Mouse (Mus musculus) lung, postnatal 0 days (tissue): ENCODE data around the gene Klhdc3. TPM values are rescaled to one million over a fixed set of nuclear protein-coding genes. Genes with fewer than 3 reads are reported as not detected.

Source experiments
- ATAC-seq: fragments of 200-750 bp; cut with Nextera tagmentation; 2 replicates; pipeline ENCODE4 v1.8.0; 2017; ENCODE audit warnings: moderate library complexity
- DNase-seq: peaks from one replicate; pipeline ENCODE4 v3.0.0-alpha.2; 2016; ENCODE audit warnings: low spot score
- H3K27ac ChIP-seq: fragments of 300-500 bp; sonication (generic); 2 replicates; pipeline ENCODE4 v1.5.1; 2014; ENCODE audit warnings: antibody characterized with exemption, mild to moderate bottlenecking, low read length, mixed read lengths
- H3K27me3 ChIP-seq: fragments of 300-500 bp; sonication (generic); replicated peaks from 2 replicates; pipeline ENCODE4 v1.6.1; 2014; ENCODE audit warnings: low read length, mixed read lengths; ENCODE audit not compliant: insufficient read depth
- H3K36me3 ChIP-seq: fragments of 300-500 bp; sonication (generic); 2 replicates; pipeline ENCODE4 v1.6.1; 2014; ENCODE audit warnings: low read length, mixed read lengths; ENCODE audit not compliant: insufficient read depth
- H3K4me1 ChIP-seq: fragments of 300-500 bp; sonication (generic); 2 replicates; pipeline ENCODE4 v1.6.1; 2014; ENCODE audit warnings: antibody characterized with exemption, low read depth, low read length, mixed read lengths; ENCODE audit not compliant: insufficient read depth
- H3K4me2 ChIP-seq: fragments of 300-500 bp; sonication (generic); replicated peaks from 2 replicates; pipeline ENCODE4 v1.6.1; 2014; ENCODE audit warnings: low read depth, mild to moderate bottlenecking, low read length, moderate library complexity, mixed read lengths
- H3K4me3 ChIP-seq: fragments of 300-500 bp; sonication (generic); 2 replicates; pipeline ENCODE4 v1.5.1; 2014; ENCODE audit warnings: low read depth, low read length
- H3K9ac ChIP-seq: fragments of 300-500 bp; sonication (generic); replicated peaks from 2 replicates; pipeline ENCODE4 v1.6.1; 2014; ENCODE audit warnings: low read depth, mild to moderate bottlenecking
- H3K9me3 ChIP-seq: fragments of 300-500 bp; sonication (generic); 2 replicates; pipeline ENCODE4 v1.6.1; 2016; ENCODE audit warnings: low read length, mixed read lengths
- CTCF ChIP-seq: IDR thresholded peaks from 2 replicates; pipeline ENCODE4 v1.5.1; 2016; ENCODE audit warnings: antibody characterized with exemption, mild to moderate bottlenecking
- EP300 ChIP-seq: IDR thresholded peaks from 2 replicates; pipeline ENCODE4 v1.6.1; 2016; ENCODE audit warnings: antibody characterized with exemption, mild to moderate bottlenecking, control low read depth
- whole genome bisulfite sequencing: fragments of 180-500 bp; shearing (Covaris S2); extraction: QIAGEN DNeasy Blood & Tissue Kit; methylation state at CpG from one replicate; pipeline ENCODE4 v1.1.7; 2014; 5-methylcytosine and 5-hydroxymethylcytosine counted together
- polyA plus RNA-seq: library from polyadenylated mRNA; unstranded; fragments of >200 nt; fragmentation: Nextera tagmentation; extraction: Ambion mirVana; gene quantifications from 2 replicates; pipeline ENCODE4 v1.2.1, GENCODE M21; 2015

Klhdc3 gene
- polyA plus RNA-seq, 1 experiment from 2014 or later = 111 TPM

- H3K27ac ChIP-seq = no peak overlapping the region
- H3K4me1 ChIP-seq = peaks cover 10% of the 10 kb centered on the region; the same call in 1 of the 2 replicates
- no peak overlapping the region for H3K4me3 ChIP-seq
- H3K9ac ChIP-seq = 0 out of 2 replicates have a peak overlapping the region, but pooled peaks have one; percentile 16
- 87% methylated on average over 5 of the region's 5 CpGs for whole genome bisulfite sequencing
- H3K27me3 ChIP-seq = no peaks in the 10 kb centered on the region
- TF ChIP-seq CTCF = no peak
- no peak for TF ChIP-seq EP300
- no peak for ATAC-seq
- no peaks in the 10 kb centered on the region for H3K9me3 ChIP-seq
- no peaks in the 10 kb centered on the region for H3K36me3 ChIP-seq
- H3K4me2 ChIP-seq = no peak overlapping the region
- no peak for DNase-seq
Measured at GRCm38 (mm10) chr17:46702506-46702905, 21.8 kb upstream of the Klhdc3 start.

DNA sequence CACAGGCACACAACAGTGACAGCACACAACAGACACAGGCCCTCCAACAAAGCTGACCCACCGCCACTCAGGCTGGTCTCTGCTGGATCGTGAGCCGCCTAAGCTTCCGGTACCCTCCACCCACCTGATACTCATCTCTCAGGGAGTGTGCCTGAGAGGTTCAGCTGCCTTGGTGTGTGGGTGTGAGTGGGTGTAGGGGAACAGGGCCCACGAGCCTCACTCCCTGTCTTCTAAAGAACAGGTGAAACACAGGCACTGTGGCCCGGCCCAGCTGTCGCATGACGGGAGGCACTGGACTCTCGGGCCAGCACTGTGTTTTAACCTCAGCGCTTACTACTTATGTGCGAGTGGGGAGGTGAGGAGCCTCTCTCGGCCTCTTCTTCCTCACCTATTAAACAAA lies 21.4 kb upstream of the Klhdc3 start:
- Histone ChIP-seq H3K27ac (no peak overlapping the region), H3K4me1 (peaks cover 10% of the 10 kb centered on the region; the same call in 1 of the 2 replicates), H3K4me3 (no peak overlapping the region), H3K9me3 (no peaks in the 10 kb centered on the region), H3K36me3 (no peaks in the 10 kb centered on the region), H3K27me3 (no peaks in the 10 kb centered on the region), H3K9ac (no peak overlapping the region), H3K4me2 (no peak overlapping the region)
- 76% methylated on average over 12 of the region's 12 CpGs for WGBS
- no peak for DNase-seq
- TF ChIP-seq CTCF = no peak
- TF ChIP-seq EP300 = no peak
- ATAC-seq = no peak

DNA sequence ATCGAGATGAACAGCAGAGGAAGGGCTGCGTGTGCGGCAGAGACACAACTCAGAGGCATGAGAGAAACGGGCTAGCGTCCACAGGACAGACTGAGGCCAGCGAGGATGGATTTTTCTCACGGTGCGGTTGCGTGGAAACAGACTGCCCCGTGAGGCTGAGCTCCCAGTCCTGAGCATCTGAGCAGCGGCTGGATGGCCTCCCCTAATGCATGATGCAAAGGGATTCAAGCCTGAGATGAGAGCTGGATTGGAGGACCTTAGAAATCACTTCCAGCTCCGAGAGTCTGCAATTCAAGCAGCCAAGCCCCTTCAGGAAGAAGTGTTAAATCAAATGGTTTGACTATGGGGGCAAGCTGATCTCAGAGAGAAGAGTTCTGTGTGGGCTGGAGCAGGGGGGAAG lies 20.8 kb upstream of the Klhdc3 start:
- Histone ChIP-seq H3K4me2 (no peak overlapping the region), H3K4me3 (no peak overlapping the region), H3K9me3 (no peaks in the 10 kb centered on the region), H3K27me3 (no peaks in the 10 kb centered on the region), H3K9ac (no peak overlapping the region), H3K4me1 (peaks cover 10% of the 10 kb centered on the region; the same call in 1 of the 2 replicates), H3K36me3 (no peaks in the 10 kb centered on the region), H3K27ac (no peak overlapping the region)
- ATAC-seq (no peak), DNase-seq (no peak)
- no peak for TF ChIP-seq EP300
- TF ChIP-seq CTCF = no peak
- WGBS = 75% methylated on average over 12 of the region's 12 CpGs

- Histone ChIP-seq H3K9me3 (no peaks in the 10 kb centered on the region), H3K36me3 (no peaks in the 10 kb centered on the region), H3K4me2 (no peak overlapping the region), H3K4me1 (peaks cover 7% of the 10 kb centered on the region; the same call in 1 of the 2 replicates), H3K4me3 (no peak overlapping the region), H3K27ac (no peak overlapping the region), H3K9ac (no peak overlapping the region), H3K27me3 (no peaks in the 10 kb centered on the region)
- DNase-seq = no peak
- no peak for ATAC-seq
- WGBS = 77% methylated on average over 3 of the region's 3 CpGs
- TF ChIP-seq EP300 = no peak
- TF ChIP-seq CTCF = no peak
Measured at GRCm38 (mm10) chr17:46699912-46700311, 19.2 kb upstream of the Klhdc3 start.

DNA sequence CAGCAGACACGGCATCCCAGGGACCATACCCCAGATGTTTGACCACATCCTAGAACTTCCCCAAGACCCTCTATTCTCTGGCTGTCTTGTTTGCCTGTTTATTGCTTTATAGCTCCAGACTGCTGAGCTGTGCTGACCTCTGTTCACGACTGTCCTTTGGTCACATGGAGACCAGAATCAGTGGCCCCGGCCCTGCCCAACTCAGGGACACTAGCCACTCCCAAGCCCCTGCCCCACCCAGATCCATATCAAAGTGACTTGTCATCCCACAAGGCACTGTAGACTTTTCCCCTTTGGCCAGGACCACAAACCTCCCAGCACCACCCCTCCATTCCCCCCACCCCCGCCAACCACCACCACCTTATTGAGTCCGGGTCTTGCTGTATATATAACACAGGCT lies 18.5 kb upstream of the Klhdc3 start:
- Histone ChIP-seq H3K27me3 (no peaks in the 10 kb centered on the region), H3K4me2 (no peak overlapping the region), H3K27ac (no peak overlapping the region), H3K4me3 (no peak overlapping the region), H3K4me1 (peaks cover 7% of the 10 kb centered on the region; the same call in 1 of the 2 replicates), H3K9ac (no peak overlapping the region), H3K36me3 (no peaks in the 10 kb centered on the region), H3K9me3 (no peaks in the 10 kb centered on the region)
- 84% methylated on average over 5 of the region's 5 CpGs for WGBS
- ATAC-seq (no peak), DNase-seq (no peak)
- no peak for TF ChIP-seq CTCF
- no peak for TF ChIP-seq EP300

DNA sequence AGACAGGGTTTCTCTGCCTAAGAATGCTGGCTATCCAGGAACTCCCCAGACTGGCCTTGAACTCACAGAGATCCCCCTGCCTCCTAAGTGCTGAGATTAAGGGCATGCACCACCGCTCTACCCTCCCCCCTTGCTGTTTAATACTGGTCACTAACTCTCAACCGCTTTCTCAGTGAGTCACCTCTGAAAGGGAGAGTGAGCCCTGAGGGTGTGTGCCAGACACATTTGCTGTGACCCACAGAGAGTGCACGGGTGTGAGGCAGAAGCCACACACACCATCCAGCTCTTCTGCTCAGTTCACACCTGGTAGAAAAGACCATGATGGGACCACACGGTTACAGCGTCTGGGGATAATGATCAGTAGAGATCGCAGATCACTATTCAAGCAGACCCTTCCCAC lies 17.8 kb upstream of the Klhdc3 start:
- Histone ChIP-seq H3K27me3 (no peaks in the 10 kb centered on the region), H3K4me3 (no peak overlapping the region), H3K4me2 (no peak overlapping the region), H3K9ac (no peak overlapping the region; the same call in 1 of the 2 replicates), H3K4me1 (peaks cover 7% of the 10 kb centered on the region; the same call in 1 of the 2 replicates), H3K9me3 (no peaks in the 10 kb centered on the region), H3K36me3 (no peaks in the 10 kb centered on the region), H3K27ac (no peak overlapping the region)
- TF ChIP-seq EP300 = no peak
- TF ChIP-seq CTCF = no peak
- WGBS = 82% methylated on average over 6 of the region's 6 CpGs
- ATAC-seq (no peak), DNase-seq (no peak)

GRCm38 (mm10) chr17:46694517-46695063 lies 13.9 kb upstream of the Klhdc3 start:
- TF ChIP-seq CTCF (no peak), EP300 (no peak)
- no peaks in the 10 kb centered on the region for H3K4me1 ChIP-seq
- no peak for ATAC-seq
- DNase-seq = no peak
- H3K4me3 ChIP-seq = no peak overlapping the region
- no peak overlapping the region for H3K27ac ChIP-seq
- no peaks in the 10 kb centered on the region for H3K27me3 ChIP-seq
- no peak overlapping the region for H3K4me2 ChIP-seq
- WGBS = 58% methylated on average over 1 of the region's 1 CpGs
- no peak overlapping the region for H3K9ac ChIP-seq
- H3K9me3 ChIP-seq = no peaks in the 10 kb centered on the region
- H3K36me3 ChIP-seq = no peaks in the 10 kb centered on the region
